8 mouse cellular contexts compared by ENCODE assay signal in the genomic region with DNA sequence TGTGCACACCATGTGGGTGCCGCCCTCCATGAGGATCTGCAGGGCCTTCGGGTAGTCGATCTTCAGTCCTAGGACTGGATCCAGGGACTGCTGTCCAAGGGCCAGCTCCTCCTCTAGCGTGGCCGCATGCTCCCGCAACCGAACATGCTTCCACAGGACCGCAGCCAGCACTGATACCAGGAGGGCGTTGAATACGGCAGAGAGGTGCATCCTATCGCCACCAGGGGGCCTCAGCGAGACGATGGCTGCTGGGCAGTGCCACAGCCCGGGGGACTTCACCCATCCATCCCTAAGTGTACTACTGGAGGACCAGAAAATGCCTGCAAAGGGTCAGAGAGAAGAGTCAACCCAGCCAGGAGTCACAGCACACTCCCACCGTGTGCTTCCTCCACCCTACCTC. TPM values are rescaled to one million over a fixed set of nuclear protein-coding genes. Genes with fewer than 3 reads are reported as not detected.
DNase-seq lines count a peak whose midpoint lies in the region; ATAC-seq and TF ChIP-seq lines count a peak whose summit lies in the region.

No protein-coding gene starts in this region.

- H3K9ac ChIP-seq in liver, adult 2 months (ENCODE audit: low read depth, low read length): no peak overlapping the region
- no peak overlapping the region for H3K9ac ChIP-seq in liver, embryonic 11.5 days (ENCODE audit: low read depth, low read length)
- H3K9ac ChIP-seq in intestine, postnatal 0 days (ENCODE audit: low read depth, low read length): no peak overlapping the region
- no peak overlapping the region for H3K9ac ChIP-seq in midbrain, postnatal 0 days (replicated peaks; ENCODE audit: low read length, poor library complexity, severe bottlenecking)

- no peak for ATAC-seq in liver, embryonic 11.5 days (replicated peaks; ENCODE audit: low FRiP score)
- ATAC-seq in intestine, postnatal 0 days: peak; percentile 26; the same call in 1 of the 2 replicates
- ATAC-seq in midbrain, postnatal 0 days (ENCODE audit: low FRiP score): no peak

- WGBS in liver, adult 2 months: 37% methylated on average over 15 of the region's 15 CpGs
- WGBS in liver, embryonic 11.5 days: 51% methylated on average over 15 of the region's 15 CpGs
- 45% methylated on average over 15 of the region's 15 CpGs for whole genome bisulfite sequencing in intestine, postnatal 0 days
- WGBS in midbrain, postnatal 0 days: 47% methylated on average over 15 of the region's 15 CpGs

- H3K27ac ChIP-seq in liver, adult 2 months (replicated peaks; ENCODE audit: insufficient read depth, low read depth, low read length): no peak overlapping the region
- no peak overlapping the region for H3K27ac ChIP-seq in liver, embryonic 11.5 days (ENCODE audit: low read depth, low read length)
- no peak overlapping the region for H3K27ac ChIP-seq in intestine, postnatal 0 days (ENCODE audit: low read depth, low read length)
- H3K27ac ChIP-seq in midbrain, postnatal 0 days (ENCODE audit: low read depth, low read length): no peak overlapping the region
- no peak overlapping the region for H3K27ac ChIP-seq in testis, adult 2 months (ENCODE audit: control insufficient read depth, insufficient read depth, low read depth, low read length)

- no peaks in the 10 kb centered on the region for H3K79me2 ChIP-seq in liver, adult 2 months (ENCODE audit: control insufficient read depth, insufficient read depth, low read length)

- intact Hi-C loops in left cerebral cortex, postnatal 4 days (cut with DNase I): no loop called here

- no peaks in the 10 kb centered on the region for H3K36me3 ChIP-seq in liver, adult 2 months (ENCODE audit: control insufficient read depth, insufficient read depth, low read length)
- H3K36me3 ChIP-seq in liver, embryonic 11.5 days (ENCODE audit: control insufficient read depth, insufficient read depth, low read length): 0 out of 2 replicates have a peak, but pooled peaks cover 2% of the 10 kb centered on the region
- H3K36me3 ChIP-seq in intestine, postnatal 0 days (ENCODE audit: control insufficient read depth, insufficient read depth): no peaks in the 10 kb centered on the region; the same call in 1 of the 2 replicates
- H3K36me3 ChIP-seq in midbrain, postnatal 0 days (ENCODE audit: insufficient read depth, low read length): peaks cover 5% of the 10 kb centered on the region; the same call in 1 of the 2 replicates
- H3K36me3 ChIP-seq in testis, adult 2 months (ENCODE audit: control insufficient read depth, insufficient read depth, low read length): no peaks in the 10 kb centered on the region

- TF ChIP-seq CTCF in liver, adult 2 months (IDR thresholded peaks at IDR 0.05; ENCODE audit: low read depth, low read length): peak; percentile 93
- TF ChIP-seq CTCF in intestine, postnatal 0 days (IDR thresholded peaks at IDR 0.05; ENCODE audit: low read depth): peak; percentile 92
- peak; percentile 84 for TF ChIP-seq CTCF in midbrain, postnatal 0 days (IDR thresholded peaks at IDR 0.05)
- peak; percentile 95 for TF ChIP-seq CTCF in testis, adult 2 months (IDR thresholded peaks at IDR 0.05; ENCODE audit: control insufficient read depth, insufficient read depth, insufficient replicate concordance, low read depth, low read length)

- no peak overlapping the region for H3K4me3 ChIP-seq in liver, adult 2 months (ENCODE audit: insufficient read depth, low read depth, low read length)
- H3K4me3 ChIP-seq in liver, embryonic 11.5 days (ENCODE audit: low read depth, low read length): no peak overlapping the region
- no peak overlapping the region for H3K4me3 ChIP-seq in intestine, postnatal 0 days (ENCODE audit: low read depth, low read length)
- H3K4me3 ChIP-seq in midbrain, postnatal 0 days (ENCODE audit: low read depth, low read length): no peak overlapping the region
- H3K4me3 ChIP-seq in testis, adult 2 months (ENCODE audit: control insufficient read depth, low read depth, low read length): no peak overlapping the region; the same call in 1 of the 2 replicates

- TF ChIP-seq POLR2A in liver, adult 2 months (IDR thresholded peaks at IDR 0.05; ENCODE audit: extremely low read depth, insufficient read depth, low read length): no peak
- no peak for TF ChIP-seq POLR2A in testis, adult 2 months (IDR thresholded peaks at IDR 0.05; ENCODE audit: control insufficient read depth, low read depth, low read length)

- H3K27me3 ChIP-seq in liver, adult 2 months (ENCODE audit: control insufficient read depth, insufficient read depth, low read length): no peaks in the 10 kb centered on the region
- H3K27me3 ChIP-seq in liver, embryonic 11.5 days (replicated peaks; ENCODE audit: control insufficient read depth, insufficient read depth, low read length): no peaks in the 10 kb centered on the region
- no peaks in the 10 kb centered on the region for H3K27me3 ChIP-seq in intestine, postnatal 0 days (replicated peaks; ENCODE audit: control insufficient read depth, insufficient read depth, low read length)
- H3K27me3 ChIP-seq in midbrain, postnatal 0 days (ENCODE audit: insufficient read depth, low read length): no peaks in the 10 kb centered on the region
- H3K27me3 ChIP-seq in testis, adult 2 months (ENCODE audit: control insufficient read depth, insufficient read depth, low read length): no peaks in the 10 kb centered on the region

- no peaks in the 10 kb centered on the region for H3K9me3 ChIP-seq in liver, embryonic 11.5 days (ENCODE audit: control insufficient read depth, low read length)
- no peaks in the 10 kb centered on the region for H3K9me3 ChIP-seq in intestine, postnatal 0 days (ENCODE audit: control insufficient read depth)
- no peaks in the 10 kb centered on the region for H3K9me3 ChIP-seq in midbrain, postnatal 0 days (ENCODE audit: low read length)

- no peaks in the 10 kb centered on the region for H3K4me1 ChIP-seq in liver, adult 2 months (ENCODE audit: control insufficient read depth, insufficient read depth, low read length)
- no peaks in the 10 kb centered on the region for H3K4me1 ChIP-seq in liver, embryonic 11.5 days (replicated peaks; ENCODE audit: control insufficient read depth, insufficient read depth, low read length)
- H3K4me1 ChIP-seq in intestine, postnatal 0 days (replicated peaks; ENCODE audit: control insufficient read depth, insufficient read depth, low read length): no peaks in the 10 kb centered on the region
- H3K4me1 ChIP-seq in midbrain, postnatal 0 days (ENCODE audit: insufficient read depth, low read length): no peaks in the 10 kb centered on the region
- peaks cover 15% of the 10 kb centered on the region for H3K4me1 ChIP-seq in testis, adult 2 months (ENCODE audit: control insufficient read depth, insufficient read depth, low read length)

- H3K4me2 ChIP-seq in liver, embryonic 11.5 days: no peak overlapping the region
- H3K4me2 ChIP-seq in intestine, postnatal 0 days (replicated peaks; ENCODE audit: low read depth): no peak overlapping the region
- H3K4me2 ChIP-seq in midbrain, postnatal 0 days (ENCODE audit: low read depth, low read length, poor library complexity, severe bottlenecking): no peak overlapping the region

- no peak for DNase-seq in liver, adult 2 months (ENCODE audit: extremely low read depth, low read depth, low spot score)
- DNase-seq in liver, embryonic 11.5 days (ENCODE audit: low spot score): no peak
- peak; percentile 91 to 95 for DNase-seq in cerebellum, postnatal 25 days
- DNase-seq in frontal cortex, postnatal 25 days (ENCODE audit: low spot score in 2 of 2): peak; percentile 74 to 79
- DNase-seq in left cerebral cortex, postnatal 4 days: peak; percentile 89
- DNase-seq in midbrain, postnatal 0 days (ENCODE audit: low spot score): peak; percentile 72

RNA-seq across cellular contexts. Expression of a gene that starts 13.4 kb away (rescaled TPM):
- total RNA-seq in liver, adult 2 months (2014; rRNA removed): 1.7 TPM in 2 replicates
- polyA plus RNA-seq in liver, adult 2 months (2012; rRNA removed): 3.8 and 5.3 TPM in 2 replicates
- polyA plus RNA-seq in liver, embryonic 11.5 days (2014; fragmentation: Nextera tagmentation; extraction: Ambion mirVana): 5.1 and 6.1 TPM in 2 replicates
- polyA plus RNA-seq in intestine, postnatal 0 days (2015; fragmentation: Nextera tagmentation; extraction: Ambion mirVana): 5.7 and 7.3 TPM in 2 replicates
- 10 to 100 TPM; 31.5 to 35.8 TPM for total RNA-seq in left cerebral cortex, postnatal 4 days (2021)
- 49.7 and 53.4 TPM in 2 replicates for total RNA-seq in midbrain, postnatal 0 days (2014; rRNA removed)
- 38.5 and 41.8 TPM in 2 replicates for polyA plus RNA-seq in midbrain, postnatal 0 days (2015; fragmentation: Nextera tagmentation; extraction: Ambion mirVana)
- polyA plus RNA-seq in testis, adult 2 months (2012; rRNA removed): 6.2 and 8.7 TPM in 2 replicates

RNA-seq across cellular contexts. Expression of a gene that starts 32.7 kb away (rescaled TPM):
- total RNA-seq in liver, adult 2 months (2014; rRNA removed): 0.74 and 4.0 TPM in 2 replicates
- 2.3 and 4.4 TPM in 2 replicates for polyA plus RNA-seq in liver, adult 2 months (2012; rRNA removed)
- 0.18 and 0.21 TPM in 2 replicates for polyA plus RNA-seq in liver, embryonic 11.5 days (2014; fragmentation: Nextera tagmentation; extraction: Ambion mirVana)
- 0.90 and 1.0 TPM in 2 replicates for polyA plus RNA-seq in intestine, postnatal 0 days (2015; fragmentation: Nextera tagmentation; extraction: Ambion mirVana)
- 1 to 10 TPM; 3.1 to 3.5 TPM for total RNA-seq in left cerebral cortex, postnatal 4 days (2021)
- 2.5 and 4.8 TPM in 2 replicates for total RNA-seq in midbrain, postnatal 0 days (2014; rRNA removed)
- polyA plus RNA-seq in midbrain, postnatal 0 days (2015; fragmentation: Nextera tagmentation; extraction: Ambion mirVana): 1.9 and 2.1 TPM in 2 replicates
- polyA plus RNA-seq in testis, adult 2 months (2012; rRNA removed): 0.54 and 0.70 TPM in 2 replicates

Comparison
In these comparisons a context has a peak if more than half of its experiments do, and no peak if none do; other contexts are left out.
1. DNase-seq: peak in cerebellum, postnatal 25 days (2 of 2), frontal cortex, postnatal 25 days (2 of 2), left cerebral cortex, postnatal 4 days (single experiment) and midbrain, postnatal 0 days (single experiment); none in liver, adult 2 months (single experiment) and liver, embryonic 11.5 days (single experiment).
2. Peak in every context shown above with its lines, with median percentiles within 50 percentile points of each other: CTCF ChIP-seq.